Mouse (Mus musculus) erythroblast, adult 5-6 weeks (primary cell): Measurements from ENCODE around the gene BC016579. TPM values are rescaled to one million over a fixed set of nuclear protein-coding genes. Genes with fewer than 3 reads are reported as not detected.

Experiments used
- ATAC-seq: replicated peaks from 2 replicates; pipeline ENCODE4 v1.8.0; 2016; ENCODE audit warnings: moderate number of reproducible peaks, mild to moderate bottlenecking, moderate TSS enrichment, inconsistent platforms; ENCODE audit not compliant: poor library complexity, low FRiP score, severe bottlenecking
- total RNA-seq, 2 experiments: library from RNA; stranded (forward) in 1 of 2; stranded (reverse) in 1 of 2; fragments of 150-400 nt in 1 of 2; fragments of 200-764, 138-1000 nt in 1 of 2; gene quantifications; 2 replicates each; pipeline versions ENCODE4 v1.2.3 to v1.2.4; 2015 to 2017; ENCODE audit warnings: low replicate concordance in 2 of 2

BC016579 gene
- total RNA-seq, 2 experiments from 2014 or later = 0.51 to 2.7 TPM

DNA sequence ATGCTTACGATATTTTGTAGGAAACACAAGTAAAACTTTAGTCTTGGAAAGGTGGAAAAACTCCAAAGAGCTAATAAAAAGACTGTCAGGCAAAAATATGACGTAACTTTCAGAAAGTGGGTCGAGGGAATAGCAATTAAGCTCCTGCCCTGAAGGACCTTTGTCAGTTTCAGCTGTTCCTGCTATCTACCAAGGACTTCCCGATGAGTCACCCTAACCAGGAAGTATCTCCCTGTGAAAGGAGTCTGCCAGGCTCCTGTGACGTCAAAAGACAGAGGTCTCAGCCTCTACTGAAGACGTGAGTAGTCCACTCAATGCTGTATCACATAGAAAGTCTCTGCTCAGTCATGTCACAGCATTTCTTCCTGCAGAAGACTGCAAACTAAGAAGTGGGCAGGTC is 9.5 kb downstream of the BC016579 start:
- ATAC-seq = no peak

DNA sequence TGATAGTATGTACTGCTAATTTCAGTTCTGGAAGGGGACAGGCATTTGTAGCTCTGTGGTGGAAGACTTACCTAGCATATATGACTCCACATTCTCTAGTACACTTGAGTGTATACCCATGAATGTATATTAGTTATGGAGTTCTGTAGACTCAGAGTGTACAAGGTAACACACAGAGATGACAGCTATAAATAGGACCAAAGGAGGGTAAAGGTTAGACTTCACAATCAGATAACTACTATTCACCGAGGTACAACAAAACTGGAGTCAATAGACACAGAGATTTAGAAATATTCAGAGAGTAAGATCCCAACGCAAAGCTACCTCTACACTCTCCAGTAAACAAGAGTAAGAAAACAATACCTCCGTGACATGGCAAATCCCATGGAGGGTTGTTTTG is 9.9 kb downstream of the BC016579 start:
- ATAC-seq = no peak

DNA sequence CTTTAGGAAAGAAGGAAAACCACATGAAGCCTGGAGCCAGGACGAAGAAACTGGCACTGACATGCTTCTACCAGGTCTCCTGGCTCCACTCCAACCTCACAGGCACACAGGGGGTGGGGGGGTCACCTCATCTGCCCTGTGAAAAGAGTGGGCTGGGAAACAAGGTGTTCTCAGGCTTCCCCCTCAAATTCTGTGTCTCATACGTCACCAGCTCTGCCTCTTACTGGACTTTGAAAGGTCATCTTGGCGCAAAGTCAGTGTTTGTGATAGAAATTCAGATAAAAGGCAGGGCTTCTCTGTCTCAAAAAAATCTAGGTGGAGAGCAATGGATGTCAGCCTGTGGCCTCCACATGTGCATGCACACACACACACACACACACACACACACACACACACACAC is 12.6 kb downstream of the BC016579 start:
- ATAC-seq = no peak

DNA sequence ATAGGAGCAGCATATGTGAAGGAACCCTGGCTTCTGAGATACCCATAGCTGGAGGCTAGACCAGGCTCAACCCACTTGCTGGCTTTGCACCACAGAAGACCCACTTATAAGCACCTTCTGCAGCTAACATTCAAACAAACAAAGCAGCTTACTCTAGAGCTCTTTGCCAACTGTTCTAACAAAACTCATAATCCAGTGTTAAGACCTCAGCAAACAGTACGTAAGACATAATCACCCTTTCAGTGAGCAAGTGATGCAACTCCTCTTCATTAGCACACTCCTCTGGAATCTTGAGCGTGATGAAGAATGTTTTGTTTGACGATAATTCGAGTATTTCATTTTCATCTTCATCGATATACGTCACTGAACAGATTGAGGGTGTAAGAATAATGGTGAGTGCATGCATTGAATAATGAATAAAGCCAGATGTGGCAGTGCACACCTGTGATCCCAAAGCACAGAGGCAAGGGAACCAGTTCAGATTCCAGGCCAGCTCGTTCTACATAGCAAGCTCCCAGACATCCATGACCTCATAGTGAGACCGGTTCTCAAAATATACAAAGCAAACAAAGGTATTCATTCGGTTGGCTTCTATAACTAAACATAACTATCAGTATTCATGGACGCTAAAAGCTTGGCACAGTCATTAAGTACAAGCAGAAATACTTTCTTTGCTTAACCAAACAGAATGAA is 13.7 kb downstream of the BC016579 start:
- ATAC-seq = no peak

DNA sequence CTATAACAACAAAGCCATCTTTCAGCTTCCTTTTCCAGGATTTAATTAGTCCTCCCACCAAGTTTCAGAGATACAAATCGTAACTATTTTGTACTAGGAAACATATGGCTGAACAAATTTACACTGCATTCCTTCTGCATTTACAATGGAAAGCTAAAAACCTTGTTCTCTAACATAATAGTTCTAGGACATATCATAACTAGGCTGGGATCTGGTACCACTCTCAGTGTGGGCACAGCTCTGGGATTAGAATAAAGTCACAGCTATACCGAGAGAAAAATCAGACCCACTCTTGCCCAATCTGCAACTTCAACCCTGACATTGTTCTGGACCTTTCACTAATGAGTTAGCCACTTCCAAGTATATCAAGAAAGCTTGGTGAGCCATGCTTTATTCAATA is 18.0 kb downstream of the BC016579 start:
- no peak for ATAC-seq

DNA sequence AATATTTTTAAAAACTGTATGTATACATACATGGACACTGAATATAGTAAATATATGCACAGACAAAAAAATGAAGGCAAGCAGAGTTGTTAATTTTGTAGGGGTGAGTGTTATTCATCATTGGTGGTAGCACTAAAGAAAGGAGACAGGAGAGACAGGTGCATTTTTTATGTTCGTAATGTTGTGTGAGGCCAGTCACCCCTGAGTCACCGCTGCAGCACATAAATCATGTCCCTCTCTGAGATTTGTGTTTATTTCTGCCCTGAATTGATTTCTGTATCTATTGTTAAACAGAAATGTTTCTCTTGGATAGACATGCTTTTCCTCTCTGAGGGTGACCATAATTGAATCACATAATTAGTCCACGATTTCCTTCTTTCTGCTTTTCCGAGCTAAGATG is 21.4 kb downstream of the BC016579 start:
- ATAC-seq = no peak

DNA sequence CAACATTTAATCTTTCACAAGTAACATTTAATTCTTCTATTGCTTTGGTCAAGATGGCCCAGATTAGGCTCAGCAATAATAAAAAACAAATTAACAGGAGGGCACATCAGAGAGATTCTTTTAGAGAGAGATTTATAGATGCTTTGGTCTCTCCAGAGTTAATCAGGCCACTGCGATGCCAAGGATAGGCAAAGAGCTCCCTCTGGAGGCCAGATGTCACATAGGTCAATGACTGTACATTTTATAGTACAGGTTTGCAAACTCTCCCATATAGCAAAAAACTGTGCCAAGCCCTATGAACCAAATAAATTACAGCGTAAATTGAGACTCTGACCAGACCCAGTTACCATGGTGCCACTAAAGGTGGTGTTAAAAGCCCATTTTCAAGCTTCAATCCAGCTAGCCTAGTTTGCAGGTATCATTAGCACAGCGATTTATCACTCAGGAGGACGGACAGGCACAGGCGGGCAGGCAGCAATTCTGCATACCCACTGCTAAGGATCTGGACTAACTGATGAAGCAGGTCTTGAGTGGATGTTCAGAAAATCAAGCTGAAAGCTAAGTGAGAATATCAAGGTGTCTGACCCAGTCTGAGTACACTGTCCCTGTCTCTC is 23.4 kb downstream of the BC016579 start:
- ATAC-seq = no peak

DNA sequence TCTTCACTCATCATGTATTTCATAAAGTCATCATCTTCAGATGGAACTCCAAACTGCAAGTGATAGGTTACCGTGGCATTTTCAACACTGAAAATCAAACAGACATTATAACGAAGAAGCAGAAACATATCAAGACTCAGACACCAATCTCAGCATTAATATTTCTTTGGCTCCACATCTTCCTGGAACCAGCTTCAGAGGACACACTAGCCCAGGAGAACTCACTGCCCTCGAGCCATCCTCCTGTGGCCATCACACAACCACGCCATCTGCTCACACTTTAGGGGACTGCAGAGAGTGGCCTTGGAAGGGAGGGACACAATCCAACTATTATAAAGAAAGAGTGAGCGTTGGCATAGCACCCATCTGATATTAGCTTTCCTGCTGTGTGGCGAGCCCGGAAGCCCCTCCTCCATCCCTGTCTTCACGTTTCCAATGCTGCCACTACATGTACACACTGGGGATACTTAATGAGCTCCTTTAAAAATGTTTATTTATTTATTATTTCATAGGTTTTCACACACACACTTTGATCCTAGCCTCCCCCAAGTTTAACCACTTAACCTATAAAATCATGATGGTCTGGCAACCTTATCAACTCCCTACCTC is 24.3 kb downstream of the BC016579 start:
- no peak for ATAC-seq

DNA sequence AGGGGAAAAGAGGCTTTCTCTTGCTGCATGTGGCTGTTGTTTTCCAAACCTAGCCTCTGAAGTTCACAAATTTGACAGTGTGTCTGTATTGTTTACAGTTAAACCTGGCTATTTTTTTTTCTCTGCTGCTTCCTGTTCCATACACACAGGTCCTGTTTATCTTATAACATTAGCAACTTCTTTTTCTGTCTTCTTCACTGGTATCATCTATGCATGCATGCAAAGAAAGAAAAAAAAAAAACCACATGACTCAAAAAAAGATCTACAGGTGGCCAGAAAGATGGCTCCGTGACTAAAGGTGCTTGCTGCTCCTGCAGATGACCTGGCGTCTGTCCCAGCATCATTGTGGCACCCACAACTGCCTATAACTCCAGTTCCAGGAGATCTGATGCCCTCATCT is 28.5 kb downstream of the BC016579 start:
- ATAC-seq = no peak

DNA sequence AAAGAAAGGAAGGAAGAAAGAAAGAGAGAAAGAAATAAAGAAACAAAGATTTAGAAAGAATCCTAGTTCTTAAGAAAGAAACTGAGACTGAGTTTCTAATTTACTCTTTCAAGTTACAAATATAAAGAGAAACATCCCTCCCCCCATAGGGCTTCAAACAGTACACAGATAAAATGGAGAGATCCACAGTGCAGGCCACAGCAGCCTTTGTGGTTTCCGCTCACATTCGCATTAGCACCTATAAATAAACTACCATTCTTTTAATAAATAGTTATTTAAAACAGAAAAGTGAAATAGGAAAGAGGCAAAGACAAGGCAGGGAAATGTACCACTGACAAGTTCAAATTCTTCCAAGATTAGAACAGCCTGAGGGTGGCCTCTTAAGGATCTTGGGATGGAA is 29.1 kb downstream of the BC016579 start:
- no peak for ATAC-seq

DNA sequence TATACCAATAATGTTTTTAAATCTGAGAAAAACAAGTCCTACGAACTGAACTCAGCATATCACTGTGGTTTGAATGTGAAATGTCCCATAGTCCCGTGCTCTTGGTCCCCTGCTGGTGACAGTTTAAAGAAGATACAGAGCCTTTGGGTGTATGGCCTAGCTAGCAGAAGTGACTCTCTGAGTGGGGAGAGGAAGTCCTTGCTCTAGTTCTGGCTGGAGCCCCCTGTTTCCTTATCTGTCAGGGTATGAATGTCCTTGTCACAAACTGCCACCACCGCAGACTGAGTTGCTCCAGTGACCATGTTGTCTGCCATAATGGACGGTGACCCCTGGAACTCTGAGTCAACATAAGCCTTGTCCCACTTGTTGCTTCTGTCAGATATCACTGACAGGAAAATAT is 30.6 kb downstream of the BC016579 start:
- ATAC-seq = no peak

DNA sequence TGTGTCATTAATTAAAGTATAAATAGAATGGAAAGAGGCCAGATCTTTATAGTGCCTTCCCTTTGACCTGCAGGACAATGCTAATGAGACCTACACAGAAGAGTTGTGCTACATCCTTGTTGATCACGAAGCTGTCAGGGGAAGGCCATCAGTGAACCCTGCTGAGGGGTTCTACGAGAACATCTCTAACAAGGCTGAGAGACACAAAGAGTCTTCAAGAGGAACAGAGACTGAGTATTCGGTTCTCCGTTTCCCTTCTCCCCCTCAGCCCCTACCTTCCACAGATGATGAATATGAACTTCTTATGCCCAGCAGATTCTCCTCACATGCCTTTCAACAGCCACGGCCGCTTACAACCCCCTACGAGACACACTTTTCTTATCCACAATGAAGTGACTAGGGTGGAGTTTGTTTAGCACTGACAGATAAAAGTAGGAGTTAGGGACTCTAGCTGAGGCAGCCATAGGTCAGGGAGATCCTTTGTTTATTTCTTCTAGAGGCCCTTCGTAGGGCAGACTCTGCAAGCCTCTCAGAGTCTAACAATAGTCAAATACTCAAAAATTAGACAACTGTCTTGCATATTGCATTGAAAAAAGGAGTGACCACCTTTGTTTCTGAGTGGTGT is 34.0 kb downstream of the BC016579 start:
- ATAC-seq = no peak

DNA sequence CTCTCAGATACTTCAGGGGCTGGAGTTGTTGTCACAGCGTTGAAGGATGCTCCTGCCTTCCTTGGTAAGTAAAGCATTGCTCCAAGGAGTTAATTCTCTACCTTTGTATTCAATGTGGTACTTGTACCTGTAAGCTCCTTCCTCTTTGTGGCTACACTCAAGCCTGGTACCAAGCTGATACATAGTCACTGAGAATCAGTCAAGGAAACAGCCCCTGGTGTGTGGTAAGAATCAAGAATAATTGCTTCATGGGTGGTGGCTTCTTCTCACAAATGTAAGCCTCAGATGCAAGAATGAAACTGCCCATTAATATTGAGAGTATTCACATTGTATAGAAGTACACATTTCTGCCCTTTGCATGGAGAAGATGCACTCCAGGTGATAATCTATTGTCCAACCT is 37.9 kb downstream of the BC016579 start:
- no peak for ATAC-seq

DNA sequence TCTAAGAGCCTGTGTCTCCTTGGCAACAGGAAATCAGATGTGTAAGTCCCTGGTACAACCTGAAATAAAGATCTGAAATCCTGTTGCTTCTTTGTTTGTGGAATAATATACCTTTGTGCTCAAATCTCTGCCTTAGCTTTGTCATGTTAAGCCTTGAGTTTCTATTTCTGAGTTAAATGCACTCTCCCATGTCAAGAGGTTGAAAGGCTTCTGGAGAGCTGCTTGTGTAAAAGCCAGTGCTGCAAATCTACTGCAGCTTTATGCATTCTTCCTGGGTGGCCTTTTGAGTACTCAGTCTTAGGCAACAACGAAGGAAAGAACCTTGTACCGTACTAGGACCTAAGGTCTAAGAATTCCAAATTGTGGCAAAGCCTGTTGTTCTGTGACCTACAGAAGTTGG is 40.6 kb downstream of the BC016579 start:
- no peak for ATAC-seq

DNA sequence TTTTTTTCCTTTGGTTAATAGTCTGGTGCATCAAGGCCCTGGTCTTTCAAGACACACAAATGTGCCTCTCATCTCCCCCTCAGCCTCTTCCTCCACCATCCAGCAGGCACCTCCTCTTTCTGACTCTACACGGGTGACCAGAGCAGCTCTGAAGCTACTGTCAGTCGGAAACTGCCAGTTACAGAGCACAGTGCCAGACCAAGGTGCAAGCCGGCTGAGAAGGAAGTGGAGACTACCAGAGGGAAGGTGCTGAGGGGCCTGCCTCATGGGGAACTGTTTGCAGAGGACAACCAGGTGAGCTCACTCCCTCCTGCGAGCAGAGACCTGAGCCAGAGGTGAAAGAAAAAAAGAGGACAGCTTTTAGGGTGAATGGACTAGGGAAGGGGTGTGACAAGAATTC is 43.6 kb downstream of the BC016579 start, which contains the start of gene Gcsam:
TSS of gene Gcsam (plus strand) at position 114 of the 400 bp plus-strand sequence.
- ATAC-seq = no peak

DNA sequence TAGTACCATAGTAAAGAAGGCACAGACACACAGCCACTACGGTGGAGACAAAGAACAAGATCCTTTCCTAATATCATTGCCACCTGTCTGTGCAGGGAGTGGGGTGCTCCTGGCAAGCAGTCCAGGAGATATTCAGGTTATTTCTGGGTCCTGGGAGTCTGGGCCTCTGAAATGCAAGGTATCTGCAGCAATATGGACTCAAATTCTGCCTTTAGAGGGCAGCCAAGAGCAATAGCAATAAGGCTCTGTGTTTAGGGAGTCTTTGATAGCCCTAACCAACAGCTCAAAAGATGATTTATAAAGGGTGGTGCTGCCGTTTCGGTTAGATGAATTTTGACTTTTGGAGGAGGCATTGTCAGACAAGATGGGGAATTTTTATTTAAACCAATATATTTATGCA is 44.6 kb downstream of the BC016579 start:
- no peak for ATAC-seq

DNA sequence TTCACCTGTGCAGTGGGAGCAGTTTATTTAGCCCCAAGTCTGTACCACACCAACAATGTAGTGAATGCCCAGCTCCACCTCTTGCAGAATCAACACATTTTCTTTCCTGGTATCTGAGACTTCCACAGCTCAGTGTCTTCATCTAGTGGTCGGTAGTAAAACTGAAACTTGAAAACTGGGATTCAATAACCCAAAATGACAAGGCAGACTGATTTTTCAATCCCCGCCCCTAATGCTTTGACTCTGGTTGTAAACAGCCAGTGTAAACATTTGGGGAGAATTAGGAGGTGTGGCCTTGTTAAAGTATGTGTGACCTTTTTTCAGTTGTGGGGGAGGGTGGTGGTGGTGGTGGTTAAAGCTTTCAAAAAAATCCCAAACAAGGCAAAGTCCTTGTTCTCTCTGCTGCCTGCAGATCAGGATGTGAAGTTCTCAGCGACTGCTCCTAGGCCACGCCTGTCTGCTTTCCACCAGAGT is 45.4 kb downstream of the BC016579 start:
- no peak for ATAC-seq

DNA sequence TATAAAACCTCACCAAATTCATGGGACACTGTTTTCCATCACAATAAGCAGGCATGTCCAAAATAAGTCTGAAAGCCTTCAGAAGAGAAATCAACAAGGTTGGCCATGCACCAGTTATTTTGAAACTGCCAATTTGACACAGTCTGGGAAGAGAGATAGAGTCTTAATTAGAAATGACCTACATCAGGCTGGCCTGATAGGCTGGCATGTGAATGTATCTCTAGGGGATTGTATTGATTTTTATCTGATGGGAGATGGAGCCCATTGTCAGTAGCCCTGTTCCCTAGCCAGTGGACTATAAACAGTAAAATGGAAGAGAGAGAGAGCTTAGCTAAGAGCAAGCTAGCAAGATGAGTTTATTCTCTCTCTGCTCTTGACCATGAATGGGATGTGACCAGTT is 58.4 kb downstream of the BC016579 start:
- ATAC-seq = no peak

DNA sequence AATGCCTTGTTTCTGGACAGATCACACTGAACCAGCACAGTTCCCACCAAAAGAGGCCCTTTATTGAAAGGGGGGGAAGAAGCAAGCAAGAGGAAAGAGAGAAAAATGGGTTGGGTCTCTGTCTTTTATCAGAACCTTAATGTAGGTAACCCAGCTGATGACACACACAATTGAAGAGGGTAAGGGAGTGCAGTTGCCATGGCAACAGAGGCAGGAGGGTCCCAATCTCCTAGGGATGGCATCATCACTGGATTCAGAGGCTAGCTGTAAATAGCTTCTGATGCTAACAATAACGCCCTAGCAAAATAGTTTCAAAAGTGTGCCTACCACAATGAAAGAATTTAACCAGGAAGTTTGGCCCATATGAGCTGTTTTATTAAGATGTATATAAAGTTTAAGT is 60.2 kb downstream of the BC016579 start:
- no peak for ATAC-seq

DNA sequence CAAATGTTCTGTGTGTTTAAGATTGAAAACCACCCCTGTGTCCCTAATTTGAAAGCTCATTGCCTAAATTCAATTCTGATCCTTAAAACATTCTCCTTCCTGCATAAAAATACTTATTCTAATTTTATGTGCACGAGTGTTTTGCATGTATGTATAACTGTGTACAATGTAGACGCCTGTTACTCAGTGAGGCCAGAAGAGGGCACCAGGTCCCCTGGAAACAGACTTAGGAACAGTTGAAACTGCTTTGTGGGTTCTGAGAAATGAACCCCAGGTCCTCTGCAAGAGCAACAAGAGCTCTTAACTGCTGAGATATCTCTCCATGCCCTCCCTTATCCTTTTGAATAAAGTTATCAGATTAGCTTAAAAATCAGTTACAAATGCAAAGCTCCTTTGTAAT is 71.4 kb downstream of the BC016579 start:
- no peak for ATAC-seq

DNA sequence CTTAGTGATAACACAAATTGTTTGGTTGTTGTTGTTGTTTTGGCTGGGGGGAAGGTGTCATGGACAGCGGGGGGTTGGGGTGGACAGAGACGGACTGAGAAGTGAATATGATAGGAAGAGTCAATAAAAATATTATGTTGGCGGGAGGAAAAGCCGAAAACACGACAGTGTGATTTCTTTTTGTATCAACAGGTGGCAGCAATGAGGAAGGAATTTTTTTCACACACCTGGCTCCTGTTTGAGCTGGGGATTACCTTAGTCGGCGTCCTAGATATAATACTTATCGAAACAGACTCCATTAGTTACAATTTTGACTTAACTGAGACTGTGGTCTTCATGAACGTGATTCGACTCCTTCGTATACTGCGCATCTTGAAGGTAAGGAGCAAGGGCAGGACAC is 74.0 kb downstream of the BC016579 start:
- ATAC-seq = no peak
